Mouse (Mus musculus) G1E (cell line): Measurements from ENCODE around the gene Dtymk. TPM values are rescaled to one million over a fixed set of nuclear protein-coding genes. Genes with fewer than 3 reads are reported as not detected.

Source experiments
- ATAC-seq: 2 replicates; pipeline ENCODE4 v1.8.0; 2016; ENCODE audit warnings: mild to moderate bottlenecking; ENCODE audit not compliant: insufficient number of reproducible peaks, poor library complexity, low FRiP score, severe bottlenecking; ENCODE audit errors: extremely low read depth
- DNase-seq: peaks from one replicate; pipeline ENCODE4 v3.0.0; 2012; ENCODE audit warnings: low spot score
- H3K27me3 ChIP-seq: 2 replicates; pipeline ENCODE4 v1.6.1; 2012; ENCODE audit warnings: mild to moderate bottlenecking, low read length, inconsistent platforms; ENCODE audit not compliant: insufficient read depth
- H3K36me3 ChIP-seq: replicated peaks from 2 replicates; pipeline ENCODE3; 2012; ENCODE audit warnings: mild to moderate bottlenecking, inconsistent platforms
- H3K4me1 ChIP-seq: 2 replicates; pipeline ENCODE4 v1.6.1; 2012; ENCODE audit warnings: low read depth, low read length, inconsistent platforms, mixed read lengths; ENCODE audit not compliant: insufficient read depth
- H3K4me3 ChIP-seq: 2 replicates; pipeline ENCODE4 v1.5.1; 2012; ENCODE audit warnings: low read depth, mild to moderate bottlenecking, inconsistent platforms, low read length, moderate library complexity, mixed read lengths
- H3K9me3 ChIP-seq: replicated peaks from 2 replicates; pipeline ENCODE4 v1.6.1; 2012; ENCODE audit warnings: inconsistent platforms
- CTCF ChIP-seq: IDR thresholded peaks from 2 replicates; pipeline ENCODE4 v1.5.1; 2012; ENCODE audit warnings: low read depth, low read length, inconsistent platforms, mixed read lengths
- GATA1 ChIP-seq: IDR thresholded peaks from 2 replicates; pipeline ENCODE4 v1.6.1; 2012; ENCODE audit warnings: borderline replicate concordance, low read length, inconsistent platforms, mixed read lengths
- GATA2 ChIP-seq: IDR thresholded peaks from 2 replicates; pipeline ENCODE4 v1.6.1; 2012; ENCODE audit warnings: low read depth, low read length, inconsistent platforms, borderline replicate concordance
- POLR2AphosphoS5 ChIP-seq: IDR thresholded peaks from 2 replicates; pipeline ENCODE4 v1.6.1; 2012; ENCODE audit warnings: low read depth, low read length, inconsistent platforms; ENCODE audit not compliant: insufficient replicate concordance
- TAL1 ChIP-seq: conservative IDR thresholded peaks from 2 replicates; pipeline ENCODE4 v1.6.1; 2012; ENCODE audit warnings: low read depth, low read length, inconsistent platforms, mixed read lengths
- polyA plus RNA-seq: library from polyadenylated mRNA; stranded (reverse); fragments of >175 nt; gene quantifications from 2 replicates; pipeline ENCODE4 v1.2.3, GENCODE M21; 2012
- total RNA-seq, 2 experiments: library from RNA; stranded (forward) in 1 of 2; stranded (reverse) in 1 of 2; fragments of 200-1000 nt in 1 of 2; fragments of >200 nt in 1 of 2; fragmentation: Nextera tagmentation in 1 of 2; gene quantifications; 2 replicates each; pipeline ENCODE4 v1.2.3; 2014 to 2017

The Dtymk gene
- total and polyA plus RNA-seq, 3 experiments = 129 to 414 (median 291) TPM

DNA sequence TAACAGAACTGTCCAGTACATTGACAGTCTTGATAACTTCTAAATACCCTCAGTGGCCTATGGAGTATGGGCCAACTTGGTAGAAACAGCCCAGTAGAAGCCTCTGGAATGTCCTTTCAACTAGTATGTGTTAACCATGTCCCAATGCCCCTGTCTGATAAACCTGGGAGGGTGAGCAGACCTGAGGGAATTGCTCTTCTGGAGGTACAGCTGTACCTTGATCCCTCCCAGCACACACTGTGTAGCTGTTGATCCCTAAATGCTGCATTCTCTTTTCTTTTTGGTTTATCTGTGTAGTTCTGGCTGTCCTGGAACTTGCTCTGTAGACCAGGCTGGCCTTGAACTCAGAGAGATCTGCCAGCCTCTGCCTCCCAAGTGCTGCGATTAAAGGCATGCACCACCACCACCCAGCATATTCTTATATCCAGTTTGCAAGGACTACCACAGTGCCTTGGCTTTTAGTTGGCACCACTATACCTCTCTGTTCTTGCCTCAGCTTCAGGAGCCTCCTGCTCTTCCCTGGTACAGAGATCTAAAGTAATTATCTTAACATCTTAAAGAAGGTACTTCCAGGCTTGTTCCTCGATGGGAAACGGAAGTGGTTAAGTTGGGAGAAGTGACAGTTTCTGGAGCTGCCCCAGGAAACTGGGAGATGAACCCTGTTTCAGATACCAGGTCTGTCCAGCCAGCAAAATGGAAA lies 22.2 kb upstream of the Dtymk start:
- no peak for ATAC-seq

DNA sequence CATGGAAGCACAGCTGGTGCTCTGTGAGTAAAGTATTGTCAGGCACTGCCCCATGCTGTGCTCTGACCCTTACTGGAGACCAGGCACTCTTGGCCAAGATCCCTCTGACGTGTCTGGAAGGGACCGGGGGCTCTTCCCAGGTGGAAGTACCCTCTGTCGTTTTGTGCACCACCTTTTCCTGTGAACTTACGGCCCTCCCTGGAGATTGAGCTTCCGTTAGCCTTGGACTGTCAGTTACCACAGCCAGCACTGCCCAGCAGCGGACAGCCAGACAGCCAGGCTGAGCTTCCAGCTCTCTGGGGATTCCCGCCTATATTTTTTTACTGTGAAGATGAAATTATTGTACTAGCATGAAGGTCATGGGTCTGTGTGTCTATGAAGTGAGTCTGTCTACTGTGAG lies 17.0 kb upstream of the Dtymk start:
- ATAC-seq (no peak), DNase-seq (no peak)
- H3K36me3 ChIP-seq = peaks cover 94% of the 10 kb centered on the region
- H3K27me3 ChIP-seq = no peaks in the 10 kb centered on the region
- no peak for TF ChIP-seq GATA1
- no peak for TF ChIP-seq TAL1
- no peak for TF ChIP-seq CTCF
- TF ChIP-seq POLR2AphosphoS5 = no peak
- TF ChIP-seq GATA2 = no peak
- peaks cover 19% of the 10 kb centered on the region for H3K4me1 ChIP-seq
- H3K9me3 ChIP-seq = no peaks in the 10 kb centered on the region
- H3K4me3 ChIP-seq = peak overlapping the region; percentile 13; the same call in 1 of the 2 replicates

More for the DNA sequence above, 22.2 kb upstream of the Dtymk start:
- peaks cover 66% of the 10 kb centered on the region for H3K36me3 ChIP-seq
- no peak for DNase-seq
- H3K4me1 ChIP-seq = peaks cover 35% of the 10 kb centered on the region
- H3K4me3 ChIP-seq = no peak overlapping the region
- TF ChIP-seq GATA1 = no peak
- no peak for TF ChIP-seq TAL1
- no peak for TF ChIP-seq GATA2
- TF ChIP-seq CTCF = no peak
- no peak for TF ChIP-seq POLR2AphosphoS5
- H3K9me3 ChIP-seq = no peaks in the 10 kb centered on the region
- no peaks in the 10 kb centered on the region for H3K27me3 ChIP-seq

DNA sequence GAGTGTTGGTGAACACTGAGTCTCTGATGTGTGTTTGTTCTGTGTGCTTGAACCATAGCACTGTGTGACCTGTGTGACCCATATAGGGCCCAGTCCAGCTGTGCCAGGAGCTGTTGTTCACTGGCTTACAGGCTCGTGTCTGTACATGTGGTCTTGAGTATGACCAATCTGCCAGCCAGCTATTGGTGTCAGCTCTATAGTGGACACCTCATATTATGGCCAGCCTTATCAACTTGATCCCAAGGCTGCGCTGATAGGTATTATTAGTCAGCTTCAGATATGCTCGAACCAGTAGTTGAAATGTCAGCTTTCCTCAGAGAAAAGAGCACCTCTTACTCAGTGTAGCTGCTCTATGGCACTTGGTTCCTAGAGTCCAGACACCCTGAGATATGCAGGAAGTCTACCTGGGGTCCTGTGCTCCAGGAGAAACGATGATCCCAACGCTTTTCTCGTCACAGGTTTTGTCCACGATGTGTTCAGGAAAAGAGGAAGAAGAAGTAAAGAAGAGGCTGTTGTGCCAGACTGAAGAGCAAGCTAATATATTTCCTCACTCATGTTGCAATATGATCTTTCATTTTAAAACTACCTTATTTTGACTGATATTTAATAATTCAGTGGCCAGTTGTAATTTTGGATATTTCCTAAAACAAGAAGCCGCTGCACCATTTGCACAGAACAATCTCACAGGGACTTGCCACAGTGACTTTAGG lies 16.2 kb upstream of the Dtymk start:
- TF ChIP-seq POLR2AphosphoS5 = no peak
- no peak for TF ChIP-seq CTCF
- no peak for TF ChIP-seq TAL1
- no peak for TF ChIP-seq GATA1
- no peak for ATAC-seq
- peaks cover 99% of the 10 kb centered on the region for H3K36me3 ChIP-seq

DNA sequence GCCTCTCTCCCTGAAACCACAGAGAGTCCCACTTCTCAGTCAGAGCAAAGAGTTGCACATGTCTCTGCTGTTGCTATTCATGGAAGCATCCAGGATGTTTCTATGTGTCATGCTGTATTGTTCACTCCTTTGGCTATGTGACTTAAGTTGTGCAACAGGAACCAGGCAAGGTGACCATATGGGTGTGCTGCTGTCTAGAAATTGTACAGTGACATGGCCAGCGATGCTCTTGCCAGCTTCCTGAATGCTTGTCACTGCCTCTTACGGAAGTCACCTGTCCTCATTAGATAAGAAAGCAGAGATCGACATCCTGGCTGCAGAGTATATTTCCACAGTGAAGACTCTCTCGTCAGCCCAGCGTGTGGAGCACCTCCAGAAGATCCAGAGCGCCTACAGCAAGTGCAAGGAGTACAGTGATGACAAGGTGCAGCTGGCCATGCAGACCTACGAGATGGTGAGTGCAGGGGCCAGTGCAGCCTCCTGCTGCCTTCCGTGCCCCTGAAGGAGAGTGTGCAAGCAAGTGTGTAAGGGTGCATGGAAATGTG lies 9.8 kb upstream of the Dtymk start:
- Histone ChIP-seq H3K4me1 (peaks cover 15% of the 10 kb centered on the region), H3K4me3 (no peak overlapping the region), H3K9me3 (no peaks in the 10 kb centered on the region), H3K36me3 (peaks cover 95% of the 10 kb centered on the region), H3K27me3 (no peaks in the 10 kb centered on the region)
- no peak for DNase-seq
- no peak for ATAC-seq
- no peak for TF ChIP-seq TAL1
- TF ChIP-seq GATA1 = no peak
- no peak for TF ChIP-seq CTCF
- no peak for TF ChIP-seq POLR2AphosphoS5
- TF ChIP-seq GATA2 = no peak

More for the DNA sequence above, 16.2 kb upstream of the Dtymk start:
- no peak for DNase-seq
- Histone ChIP-seq H3K4me1 (peaks cover 16% of the 10 kb centered on the region), H3K27me3 (no peaks in the 10 kb centered on the region), H3K4me3 (no peak overlapping the region), H3K9me3 (no peaks in the 10 kb centered on the region)

DNA sequence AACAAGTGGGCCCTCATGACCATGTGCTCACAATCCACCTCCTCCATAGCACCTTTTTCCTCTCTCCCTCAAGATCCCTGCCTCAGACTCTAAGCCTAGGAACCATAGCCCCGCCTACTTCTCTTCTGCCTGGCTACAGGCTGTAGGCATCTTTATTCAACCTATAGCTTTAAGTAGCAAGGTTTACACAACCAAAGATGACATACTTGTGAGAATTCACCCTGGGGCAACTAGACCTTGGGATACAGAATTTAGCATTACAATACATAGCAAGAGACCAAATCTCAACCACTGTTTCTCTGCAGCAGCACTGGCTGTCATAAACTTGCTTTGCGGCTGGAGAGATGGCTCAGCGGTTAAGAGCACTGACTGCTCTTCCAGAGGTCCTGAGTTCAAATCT lies 8.3 kb upstream of the Dtymk start:
- DNase-seq (no peak), ATAC-seq (no peak)
- Histone ChIP-seq H3K9me3 (no peaks in the 10 kb centered on the region), H3K36me3 (peaks cover 95% of the 10 kb centered on the region), H3K4me3 (no peak overlapping the region), H3K27me3 (no peaks in the 10 kb centered on the region), H3K4me1 (peaks cover 28% of the 10 kb centered on the region)
- TF ChIP-seq TAL1 (no peak), GATA1 (no peak), CTCF (no peak), POLR2AphosphoS5 (no peak)

DNA sequence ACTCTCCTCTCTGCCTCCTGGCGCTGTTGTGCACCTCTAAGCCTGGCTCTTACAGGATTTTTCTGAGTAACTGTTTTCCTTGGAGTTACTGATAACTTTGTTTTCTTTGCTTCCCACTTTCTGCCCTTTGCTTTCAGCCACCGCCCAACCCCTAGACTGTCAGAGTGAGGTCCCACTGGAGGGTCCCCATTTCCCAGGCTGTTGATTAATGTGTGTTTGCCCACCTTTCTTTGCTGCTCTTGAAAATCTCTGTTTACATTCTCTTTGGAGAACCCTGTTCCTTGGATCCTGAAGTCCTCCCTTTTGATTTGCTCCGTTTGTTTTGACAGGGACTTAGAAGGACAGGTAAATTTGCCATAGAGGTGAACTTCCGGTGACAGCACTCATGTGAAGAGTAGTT lies 7.1 kb upstream of the Dtymk start:
- no peaks in the 10 kb centered on the region for H3K27me3 ChIP-seq
- no peak for ATAC-seq
- H3K36me3 ChIP-seq = peaks cover 87% of the 10 kb centered on the region
- DNase-seq = no peak
- no peaks in the 10 kb centered on the region for H3K9me3 ChIP-seq
- peaks cover 36% of the 10 kb centered on the region for H3K4me1 ChIP-seq
- TF ChIP-seq TAL1 = no peak
- H3K4me3 ChIP-seq = no peak overlapping the region
